Mouse (Mus musculus): ENCODE measurements at regions not wholly inside any gene's neighbourhood (a gene's known extent, or its start where the extent isn't known, plus 50 kb on each side); places are given as distances from the start of the nearest gene placed in this dataset.

- H3K27ac ChIP-seq (ENCODE audit: insufficient read depth, low read depth, low read length), result no peak overlapping the region
- TF ChIP-seq POLR2A (IDR thresholded peaks at IDR 0.05; ENCODE audit: insufficient read depth, low read depth, low read length) (no peak), CTCF (IDR thresholded peaks at IDR 0.05; ENCODE audit: insufficient read depth, low read depth, low read length) (no peak)
- no peak overlapping the region for H3K4me3 ChIP-seq (ENCODE audit: insufficient read depth, low read depth, low read length)
- 81% methylated on average over 3 of the region's 3 CpGs for WGBS
- no peaks in the 10 kb centered on the region for H3K4me1 ChIP-seq (ENCODE audit: control insufficient read depth, insufficient read depth, low read length)
These were observed 93.3 kb upstream of the Mon1b start for GRCm38 (mm10) chr8:113542082-113542481.

- Histone ChIP-seq H3K27ac (ENCODE audit: insufficient read depth, low read depth, low read length) (no peak overlapping the region), H3K4me3 (ENCODE audit: insufficient read depth, low read depth, low read length) (no peak overlapping the region), H3K4me1 (ENCODE audit: control insufficient read depth, insufficient read depth, low read length) (no peaks in the 10 kb centered on the region)
- WGBS, result 96% methylated on average over 2 of the region's 2 CpGs
- TF ChIP-seq CTCF (IDR thresholded peaks at IDR 0.05; ENCODE audit: insufficient read depth, low read depth, low read length) (no peak), POLR2A (IDR thresholded peaks at IDR 0.05; ENCODE audit: insufficient read depth, low read depth, low read length) (no peak)
These were observed 92.7 kb upstream of the Mon1b start for GRCm38 (mm10) chr8:113542713-113543112.

GRCm38 (mm10) chr8:113549200-113549599 lies 86.2 kb upstream of the Mon1b start:
- 77% methylated on average over 7 of the region's 7 CpGs for WGBS
- Histone ChIP-seq H3K27ac (ENCODE audit: insufficient read depth, low read depth, low read length) (no peak overlapping the region), H3K4me1 (ENCODE audit: control insufficient read depth, insufficient read depth, low read length) (no peaks in the 10 kb centered on the region), H3K4me3 (ENCODE audit: insufficient read depth, low read depth, low read length) (no peak overlapping the region)
- TF ChIP-seq POLR2A (IDR thresholded peaks at IDR 0.05; ENCODE audit: insufficient read depth, low read depth, low read length), result no peak
- no peak for TF ChIP-seq CTCF (IDR thresholded peaks at IDR 0.05; ENCODE audit: insufficient read depth, low read depth, low read length)

GRCm38 (mm10) chr8:113551454-113552273 lies 83.7 kb upstream of the Mon1b start:
- H3K4me3 ChIP-seq (ENCODE audit: insufficient read depth, low read depth, low read length), result no peak overlapping the region
- H3K4me1 ChIP-seq (ENCODE audit: control insufficient read depth, insufficient read depth, low read length), result no peaks in the 10 kb centered on the region
- 77% methylated on average over 12 of the region's 12 CpGs for WGBS
- peak overlapping the region; percentile 72; the same call in 1 of the 2 replicates for H3K27ac ChIP-seq (ENCODE audit: insufficient read depth, low read depth, low read length)
- TF ChIP-seq POLR2A (IDR thresholded peaks at IDR 0.05; ENCODE audit: insufficient read depth, low read depth, low read length) (no peak), CTCF (IDR thresholded peaks at IDR 0.05; ENCODE audit: insufficient read depth, low read depth, low read length) (no peak)

GRCm38 (mm10) chr8:113552826-113553225 lies 82.6 kb upstream of the Mon1b start:
- H3K4me1 ChIP-seq (ENCODE audit: control insufficient read depth, insufficient read depth, low read length), result no peaks in the 10 kb centered on the region
- TF ChIP-seq CTCF (IDR thresholded peaks at IDR 0.05; ENCODE audit: insufficient read depth, low read depth, low read length), result no peak
- no peak for TF ChIP-seq POLR2A (IDR thresholded peaks at IDR 0.05; ENCODE audit: insufficient read depth, low read depth, low read length)
- peak overlapping the region; percentile 82 for H3K27ac ChIP-seq (ENCODE audit: insufficient read depth, low read depth, low read length)
- H3K4me3 ChIP-seq (ENCODE audit: insufficient read depth, low read depth, low read length), result no peak overlapping the region
- WGBS, result 17% methylated on average over 5 of the region's 5 CpGs

- WGBS, result 50% methylated on average over 12 of the region's 12 CpGs
- no peak overlapping the region for H3K4me3 ChIP-seq (ENCODE audit: insufficient read depth, low read depth, low read length)
These were observed 80.5 kb upstream of the Mon1b start for GRCm38 (mm10) chr8:113554700-113555455.

GRCm38 (mm10) chr8:113556994-113557393 lies 78.4 kb upstream of the Mon1b start:
- H3K27ac ChIP-seq (ENCODE audit: insufficient read depth, low read depth, low read length), result no peak overlapping the region
- H3K4me3 ChIP-seq (ENCODE audit: insufficient read depth, low read depth, low read length), result no peak overlapping the region
- 85% methylated on average over 5 of the region's 5 CpGs for WGBS
- no peaks in the 10 kb centered on the region for H3K4me1 ChIP-seq (ENCODE audit: control insufficient read depth, insufficient read depth, low read length)
- no peak for TF ChIP-seq CTCF (IDR thresholded peaks at IDR 0.05; ENCODE audit: insufficient read depth, low read depth, low read length)
- TF ChIP-seq POLR2A (IDR thresholded peaks at IDR 0.05; ENCODE audit: insufficient read depth, low read depth, low read length), result no peak

More at GRCm38 (mm10) chr8:113554700-113555455, 80.5 kb upstream of the Mon1b start:
- Histone ChIP-seq H3K27ac (ENCODE audit: insufficient read depth, low read depth, low read length) (no peak overlapping the region), H3K4me1 (ENCODE audit: control insufficient read depth, insufficient read depth, low read length) (no peaks in the 10 kb centered on the region)
- TF ChIP-seq POLR2A (IDR thresholded peaks at IDR 0.05; ENCODE audit: insufficient read depth, low read depth, low read length) (no peak), CTCF (IDR thresholded peaks at IDR 0.05; ENCODE audit: insufficient read depth, low read depth, low read length) (no peak)

- 62% methylated on average over 10 of the region's 10 CpGs for WGBS
- Histone ChIP-seq H3K4me1 (ENCODE audit: control insufficient read depth, insufficient read depth, low read length) (0 out of 2 replicates have a peak, but pooled peaks cover 5% of the 10 kb centered on the region), H3K27ac (ENCODE audit: insufficient read depth, low read depth, low read length) (no peak overlapping the region), H3K4me3 (ENCODE audit: insufficient read depth, low read depth, low read length) (no peak overlapping the region)
- TF ChIP-seq CTCF (IDR thresholded peaks at IDR 0.05; ENCODE audit: insufficient read depth, low read depth, low read length) (no peak), POLR2A (IDR thresholded peaks at IDR 0.05; ENCODE audit: insufficient read depth, low read depth, low read length) (no peak)
These were observed 54.3 kb upstream of the Mon1b start for GRCm38 (mm10) chr8:113581098-113581497.

GRCm38 (mm10) chr8:113581704-113582103 lies 53.7 kb upstream of the Mon1b start:
- TF ChIP-seq POLR2A (IDR thresholded peaks at IDR 0.05; ENCODE audit: insufficient read depth, low read depth, low read length), result no peak
- no peak for TF ChIP-seq CTCF (IDR thresholded peaks at IDR 0.05; ENCODE audit: insufficient read depth, low read depth, low read length)
- Histone ChIP-seq H3K4me1 (ENCODE audit: control insufficient read depth, insufficient read depth, low read length) (0 out of 2 replicates have a peak, but pooled peaks cover 5% of the 10 kb centered on the region), H3K4me3 (ENCODE audit: insufficient read depth, low read depth, low read length) (no peak overlapping the region), H3K27ac (ENCODE audit: insufficient read depth, low read depth, low read length) (no peak overlapping the region)
- WGBS, result 84% methylated on average over 12 of the region's 12 CpGs
